Mouse (Mus musculus): ENCODE measurements around the gene Timm44. TPM values are rescaled to one million over a fixed set of nuclear protein-coding genes. Genes with fewer than 3 reads are reported as not detected.

Timm44 gene
- polyA plus RNA-seq, 1 experiment from 2014 or later: 85.0 TPM

- H3K9me3 ChIP-seq (ENCODE audit: control insufficient read depth, low read length): no peaks in the 10 kb centered on the region
- no peak overlapping the region for H3K4me2 ChIP-seq (ENCODE audit: low read length)
- H3K4me3 ChIP-seq (ENCODE audit: control insufficient read depth in 1 of 2, insufficient read depth in 1 of 2, low read depth in 1 of 2, low read length in 2 of 2): no peak overlapping the region
- ATAC-seq (ENCODE audit: insufficient number of reproducible peaks, insufficient read depth, low FRiP score, low read depth): no peak
- peaks cover 86% of the 10 kb centered on the region for H3K36me3 ChIP-seq (ENCODE audit: control insufficient read depth, insufficient read depth, low read length)
- H3K9ac ChIP-seq (ENCODE audit: low read length): no peak overlapping the region
- peaks cover 2 to 3% of the 10 kb centered on the region in 2 experiments; a peak in 2 of 4 replicates for H3K4me1 ChIP-seq (ENCODE audit: control insufficient read depth in 2 of 2, insufficient read depth in 2 of 2, low read length in 2 of 2)
- H3K27ac ChIP-seq (replicated peaks in 1 of 2; ENCODE audit: control insufficient read depth in 1 of 2, insufficient read depth in 1 of 2, low read depth in 2 of 2, low read length in 2 of 2): no peak overlapping the region
- 82% methylated on average over 8 of the region's 8 CpGs for WGBS
- H3K27me3 ChIP-seq (ENCODE audit: control insufficient read depth, insufficient read depth, low read length): no peaks in the 10 kb centered on the region
Observed at GRCm38 (mm10) chr8:4263105-4263791, 12.5 kb downstream of the Timm44 start.

- 82% methylated on average over 4 of the region's 4 CpGs for WGBS
- Histone ChIP-seq H3K9ac (ENCODE audit: low read length) (0 out of 2 replicates have a peak overlapping the region, but pooled peaks have one; percentile 0), H3K9me3 (ENCODE audit: control insufficient read depth, low read length) (no peaks in the 10 kb centered on the region), H3K4me1 (ENCODE audit: control insufficient read depth in 2 of 2, insufficient read depth in 2 of 2, low read length in 2 of 2) (peaks cover 8 to 12% of the 10 kb centered on the region in 2 experiments; a peak in 3 of 4 replicates), H3K27me3 (ENCODE audit: control insufficient read depth, insufficient read depth, low read length) (no peaks in the 10 kb centered on the region), H3K27ac (replicated peaks in 1 of 2; ENCODE audit: control insufficient read depth in 1 of 2, insufficient read depth in 1 of 2, low read depth in 2 of 2, low read length in 2 of 2) (no peak overlapping the region), H3K36me3 (ENCODE audit: control insufficient read depth, insufficient read depth, low read length) (peaks cover 77% of the 10 kb centered on the region), H3K4me3 (ENCODE audit: control insufficient read depth in 1 of 2, insufficient read depth in 1 of 2, low read depth in 1 of 2, low read length in 2 of 2) (no peak overlapping the region), H3K4me2 (ENCODE audit: low read length) (no peak overlapping the region)
- ATAC-seq (ENCODE audit: insufficient number of reproducible peaks, insufficient read depth, low FRiP score, low read depth): no peak
Observed at GRCm38 (mm10) chr8:4259805-4260170, 15.9 kb downstream of the Timm44 start.

GRCm38 (mm10) chr8:4259125-4259804 lies 16.4 kb downstream of the Timm44 start, which contains the start of gene Ctxn1:
Gene Ctxn1, minus strand, starts transcription at chr8:4259274.
- 7% methylated on average over 32 of the region's 33 CpGs for WGBS
- Histone ChIP-seq H3K4me3 (ENCODE audit: control insufficient read depth in 1 of 2, insufficient read depth in 1 of 2, low read depth in 1 of 2, low read length in 2 of 2) (peak within 1 kb of the TSS; percentile 77 to 83), H3K9me3 (ENCODE audit: control insufficient read depth, low read length) (no peaks in the 10 kb centered on the region), H3K4me2 (ENCODE audit: low read length) (peak within 1 kb of the TSS; percentile 98), H3K4me1 (ENCODE audit: control insufficient read depth in 2 of 2, insufficient read depth in 2 of 2, low read length in 2 of 2) (peaks cover 8 to 13% of the 10 kb centered on the region in 2 experiments; a peak in 3 of 4 replicates), H3K27me3 (ENCODE audit: control insufficient read depth, insufficient read depth, low read length) (no peaks in the 10 kb centered on the region), H3K36me3 (ENCODE audit: control insufficient read depth, insufficient read depth, low read length) (peaks cover 77% of the 10 kb centered on the region), H3K27ac (replicated peaks in 1 of 2; ENCODE audit: control insufficient read depth in 1 of 2, insufficient read depth in 1 of 2, low read depth in 2 of 2, low read length in 2 of 2) (peak within 1 kb of the TSS; percentile 61 to 65), H3K9ac (ENCODE audit: low read length) (peak within 1 kb of the TSS; percentile 83)
- ATAC-seq (ENCODE audit: insufficient number of reproducible peaks, insufficient read depth, low FRiP score, low read depth): peak; percentile 90

DNA sequence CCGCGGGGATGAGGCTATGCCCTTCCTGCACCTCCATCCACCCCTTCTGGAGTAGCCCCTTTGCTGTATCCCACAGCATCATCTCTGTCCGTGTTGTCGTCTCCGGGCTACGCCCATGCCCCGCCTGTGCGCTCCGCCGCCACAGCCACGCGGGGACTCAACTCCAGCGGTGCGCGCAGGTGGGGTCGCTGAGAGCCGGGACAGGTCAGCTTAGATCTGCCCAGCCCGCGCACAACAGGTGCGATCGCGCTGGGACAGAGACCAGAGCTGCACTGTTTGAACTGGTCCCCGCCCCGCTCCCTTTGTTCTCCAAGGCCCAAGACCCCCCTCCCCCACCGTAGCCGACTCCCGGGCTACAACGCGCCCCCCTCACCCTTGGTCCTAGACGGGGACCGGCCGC lies 17.0 kb downstream of the Timm44 start:
- peaks cover 11 to 19% of the 10 kb centered on the region in 2 experiments for H3K4me1 ChIP-seq (ENCODE audit: control insufficient read depth in 2 of 2, insufficient read depth in 2 of 2, low read length in 2 of 2)
- peak overlapping the region; percentile 83 for H3K9ac ChIP-seq (ENCODE audit: low read length)
- H3K36me3 ChIP-seq (ENCODE audit: control insufficient read depth, insufficient read depth, low read length): peaks cover 71% of the 10 kb centered on the region
- peak; percentile 65 for ATAC-seq (ENCODE audit: insufficient number of reproducible peaks, insufficient read depth, low FRiP score, low read depth)
- no peaks in the 10 kb centered on the region for H3K9me3 ChIP-seq (ENCODE audit: control insufficient read depth, low read length)
- peak overlapping the region; percentile 98 for H3K4me2 ChIP-seq (ENCODE audit: low read length)
- peak overlapping the region; percentile 61 to 65 for H3K27ac ChIP-seq (replicated peaks in 1 of 2; ENCODE audit: control insufficient read depth in 1 of 2, insufficient read depth in 1 of 2, low read depth in 2 of 2, low read length in 2 of 2)
- H3K4me3 ChIP-seq (ENCODE audit: control insufficient read depth in 1 of 2, insufficient read depth in 1 of 2, low read depth in 1 of 2, low read length in 2 of 2): peak overlapping the region; percentile 77 to 83
- WGBS: 1% methylated on average over 32 of the region's 32 CpGs
- no peaks in the 10 kb centered on the region for H3K27me3 ChIP-seq (ENCODE audit: control insufficient read depth, insufficient read depth, low read length)

- peak overlapping the region; percentile 98 for H3K4me2 ChIP-seq (ENCODE audit: low read length)
- ATAC-seq (ENCODE audit: insufficient number of reproducible peaks, insufficient read depth, low FRiP score, low read depth): peak; percentile 46; the same call in 1 of the 2 replicates
- H3K27ac ChIP-seq (replicated peaks in 1 of 2; ENCODE audit: control insufficient read depth in 1 of 2, insufficient read depth in 1 of 2, low read depth in 2 of 2, low read length in 2 of 2): no peak overlapping the region
- 3% methylated on average over 34 of the region's 35 CpGs for WGBS
- peaks cover 11 to 20% of the 10 kb centered on the region in 2 experiments for H3K4me1 ChIP-seq (ENCODE audit: control insufficient read depth in 2 of 2, insufficient read depth in 2 of 2, low read length in 2 of 2)
- peaks cover 67% of the 10 kb centered on the region for H3K36me3 ChIP-seq (ENCODE audit: control insufficient read depth, insufficient read depth, low read length)
- no peaks in the 10 kb centered on the region for H3K9me3 ChIP-seq (ENCODE audit: control insufficient read depth, low read length)
- H3K9ac ChIP-seq (ENCODE audit: low read length): peak overlapping the region; percentile 83
- H3K4me3 ChIP-seq (ENCODE audit: control insufficient read depth in 1 of 2, insufficient read depth in 1 of 2, low read depth in 1 of 2, low read length in 2 of 2): peak overlapping the region; percentile 77 to 83
- no peaks in the 10 kb centered on the region for H3K27me3 ChIP-seq (ENCODE audit: control insufficient read depth, insufficient read depth, low read length)
Observed at GRCm38 (mm10) chr8:4258233-4258632, 17.5 kb downstream of the Timm44 start.

DNA sequence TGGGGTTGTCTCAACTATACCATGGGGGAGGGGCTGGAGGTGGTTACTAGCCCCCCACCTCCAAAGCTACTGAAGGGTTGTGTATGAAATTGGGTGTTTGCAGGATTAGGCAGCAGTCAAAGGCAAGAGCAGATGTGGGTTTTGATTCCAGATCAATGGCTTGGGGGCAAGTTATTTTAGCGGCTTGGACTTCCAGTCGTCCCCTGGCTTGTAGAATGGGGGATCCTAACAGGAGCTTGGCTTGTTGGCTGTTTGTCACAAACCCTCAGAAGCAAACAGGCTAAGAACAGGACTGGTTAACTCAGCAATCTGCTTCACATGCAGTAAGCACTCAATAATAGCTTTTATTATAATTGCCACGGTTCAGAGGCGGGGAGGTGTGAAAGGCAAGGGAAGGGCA lies 18.4 kb downstream of the Timm44 start:
- H3K9me3 ChIP-seq (ENCODE audit: control insufficient read depth, low read length): no peaks in the 10 kb centered on the region
- 0 out of 2 replicates have a peak overlapping the region, but pooled peaks have one; percentile 12 for H3K9ac ChIP-seq (ENCODE audit: low read length)
- no peak overlapping the region; the same call in 1 of the 2 replicates for H3K4me2 ChIP-seq (ENCODE audit: low read length)
- peaks cover 58% of the 10 kb centered on the region for H3K36me3 ChIP-seq (ENCODE audit: control insufficient read depth, insufficient read depth, low read length)
- H3K27ac ChIP-seq (replicated peaks in 1 of 2; ENCODE audit: control insufficient read depth in 1 of 2, insufficient read depth in 1 of 2, low read depth in 2 of 2, low read length in 2 of 2): no peak overlapping the region
- H3K27me3 ChIP-seq (ENCODE audit: control insufficient read depth, insufficient read depth, low read length): no peaks in the 10 kb centered on the region
- H3K4me3 ChIP-seq (ENCODE audit: control insufficient read depth in 1 of 2, insufficient read depth in 1 of 2, low read depth in 1 of 2, low read length in 2 of 2): no peak overlapping the region
- no peak for ATAC-seq (ENCODE audit: insufficient number of reproducible peaks, insufficient read depth, low FRiP score, low read depth)
- H3K4me1 ChIP-seq (ENCODE audit: control insufficient read depth in 2 of 2, insufficient read depth in 2 of 2, low read length in 2 of 2): peaks cover 14 to 23% of the 10 kb centered on the region in 2 experiments
- 88% methylated on average over 4 of the region's 4 CpGs for WGBS

DNA sequence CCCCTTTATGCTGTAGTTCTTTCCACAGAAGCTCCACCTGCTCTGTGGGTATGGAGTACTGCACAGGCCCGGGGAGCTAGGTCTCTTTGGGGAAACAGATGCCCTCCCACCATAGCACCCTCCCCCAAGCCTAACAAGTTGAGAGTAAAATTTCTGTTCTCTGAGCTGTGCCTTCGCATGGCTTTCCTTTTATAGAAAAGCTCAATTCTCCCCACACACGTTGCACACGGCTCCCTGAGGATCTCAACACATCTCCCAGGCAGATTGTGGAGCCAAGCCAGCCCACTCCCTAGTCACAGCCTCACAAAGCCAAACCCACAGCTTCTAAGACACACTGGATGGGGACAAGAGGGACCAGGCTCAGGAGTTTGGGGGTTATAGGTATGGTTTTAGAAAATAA lies 18.8 kb downstream of the Timm44 start:
- H3K27me3 ChIP-seq (ENCODE audit: control insufficient read depth, insufficient read depth, low read length): no peaks in the 10 kb centered on the region
- 31% methylated on average over 4 of the region's 4 CpGs for WGBS
- no peak for ATAC-seq (ENCODE audit: insufficient number of reproducible peaks, insufficient read depth, low FRiP score, low read depth)
- H3K4me1 ChIP-seq (ENCODE audit: control insufficient read depth in 2 of 2, insufficient read depth in 2 of 2, low read length in 2 of 2): peaks cover 15 to 25% of the 10 kb centered on the region in 2 experiments
- no peak overlapping the region for H3K4me2 ChIP-seq (ENCODE audit: low read length)
- H3K4me3 ChIP-seq (ENCODE audit: control insufficient read depth in 1 of 2, insufficient read depth in 1 of 2, low read depth in 1 of 2, low read length in 2 of 2): no peak overlapping the region
- peaks cover 53% of the 10 kb centered on the region for H3K36me3 ChIP-seq (ENCODE audit: control insufficient read depth, insufficient read depth, low read length)
- no peaks in the 10 kb centered on the region for H3K9me3 ChIP-seq (ENCODE audit: control insufficient read depth, low read length)
- 0 out of 2 replicates have a peak overlapping the region, but pooled peaks have one; percentile 12 for H3K9ac ChIP-seq (ENCODE audit: low read length)
- no peak overlapping the region for H3K27ac ChIP-seq (replicated peaks in 1 of 2; ENCODE audit: control insufficient read depth in 1 of 2, insufficient read depth in 1 of 2, low read depth in 2 of 2, low read length in 2 of 2)
